Mouse (Mus musculus) kidney, postnatal 14 days (tissue): Measurements from ENCODE around the gene Rab3gap2.
"Not testable (repeated sequence)": the region's sequence is repeated elsewhere in the genome, so short reads cannot be mapped to it uniquely, and the experiment has no call there.

Source experiments
- DNase-seq: peaks from one replicate; pipeline ENCODE4 v3.0.0; 2022; ENCODE audit warnings: mixed read lengths

Rab3gap2 gene

GRCm38 (mm10) chr1:185284740-185285139 lies 80.8 kb downstream of the Rab3gap2 start:
- peak; percentile 74 for DNase-seq

GRCm38 (mm10) chr1:185285171-185285570 lies 81.3 kb downstream of the Rab3gap2 start:
- DNase-seq, result peak; percentile 77

GRCm38 (mm10) chr1:185287066-185287465 lies 83.1 kb downstream of the Rab3gap2 start:
- DNase-seq, result no peak

- no peak for DNase-seq
Observed at GRCm38 (mm10) chr1:185289231-185289630, 85.3 kb downstream of the Rab3gap2 start.

GRCm38 (mm10) chr1:185291336-185291735 lies 87.4 kb downstream of the Rab3gap2 start:
- DNase-seq, result no peak

GRCm38 (mm10) chr1:185292646-185293360 lies 88.9 kb downstream of the Rab3gap2 start:
- no peak for DNase-seq

- no peak for DNase-seq
Observed at GRCm38 (mm10) chr1:185296850-185297249, 92.9 kb downstream of the Rab3gap2 start.

- no peak for DNase-seq
Observed at GRCm38 (mm10) chr1:185298496-185298895, 94.6 kb downstream of the Rab3gap2 start.

GRCm38 (mm10) chr1:185302816-185303215 lies 98.9 kb downstream of the Rab3gap2 start:
- no peak for DNase-seq

- no peak for DNase-seq
Observed at GRCm38 (mm10) chr1:185306836-185307235, 102.9 kb downstream of the Rab3gap2 start.

GRCm38 (mm10) chr1:185307645-185308044 lies 103.7 kb downstream of the Rab3gap2 start:
- no peak for DNase-seq

- DNase-seq, result no peak
Observed at GRCm38 (mm10) chr1:185308334-185308733, 104.4 kb downstream of the Rab3gap2 start.

- DNase-seq, result peak; percentile 26
Observed at GRCm38 (mm10) chr1:185308908-185309307, 105.0 kb downstream of the Rab3gap2 start.

GRCm38 (mm10) chr1:185311949-185312348 lies 108.0 kb downstream of the Rab3gap2 start:
- no peak for DNase-seq

GRCm38 (mm10) chr1:185314546-185314945 lies 110.6 kb downstream of the Rab3gap2 start:
- DNase-seq, result no peak

GRCm38 (mm10) chr1:185315846-185316568 lies 112.1 kb downstream of the Rab3gap2 start:
- peak; percentile 27 for DNase-seq

GRCm38 (mm10) chr1:185327754-185328345 lies 123.9 kb downstream of the Rab3gap2 start:
- not testable (repeated sequence) for DNase-seq

GRCm38 (mm10) chr1:185328721-185329610 lies 125.0 kb downstream of the Rab3gap2 start, which contains the start of gene Iars2:
Gene Iars2, minus strand, starts transcription at chr1:185329396.
- DNase-seq, result peak; percentile 94

- no peak for DNase-seq
Observed at GRCm38 (mm10) chr1:185329851-185330250, 125.9 kb downstream of the Rab3gap2 start.

- no peak for DNase-seq
Observed at GRCm38 (mm10) chr1:185331364-185331763, 127.4 kb downstream of the Rab3gap2 start.

- peak; percentile 94 for DNase-seq
Observed at GRCm38 (mm10) chr1:185331983-185332430, 128.1 kb downstream of the Rab3gap2 start, which contains the start of gene Bpnt1. Gene Bpnt1, plus strand, starts transcription at chr1:185332149.

GRCm38 (mm10) chr1:185333651-185334050 lies 129.7 kb downstream of the Rab3gap2 start:
- DNase-seq, result no peak
